Mouse (Mus musculus): ENCODE data around the gene Galp.
"Not testable (repeated sequence)": the region's sequence is repeated elsewhere in the genome, so short reads cannot be mapped to it uniquely, and the experiment has no call there.

The Galp gene

DNA sequence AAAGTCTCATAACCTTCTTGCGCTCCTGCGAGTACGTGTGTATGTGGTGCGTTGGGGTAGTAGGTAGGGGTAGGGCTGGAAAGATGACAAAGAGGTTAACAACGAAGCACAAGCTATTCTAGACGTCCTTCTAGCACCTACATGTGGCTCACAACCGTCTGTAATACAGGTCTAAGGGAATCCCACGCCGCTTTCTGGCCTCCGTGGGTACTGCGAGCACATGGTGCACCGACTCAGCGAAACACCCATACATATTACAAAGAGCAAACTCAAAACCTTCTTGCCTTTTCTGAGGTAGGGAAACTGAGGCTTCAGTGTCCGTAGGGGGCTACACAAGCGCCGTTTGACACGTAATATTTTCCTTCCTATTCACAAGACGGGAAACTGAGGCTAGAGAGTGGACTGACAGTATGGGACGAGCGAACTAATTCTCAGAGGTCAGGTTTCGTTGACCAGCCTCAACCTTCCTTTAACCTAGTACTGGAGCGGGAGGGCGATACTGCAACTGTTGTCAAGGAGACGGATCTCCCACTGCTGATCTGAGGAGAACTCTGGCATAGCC is 25.4 kb upstream of the Galp start:
- H3K4me1 ChIP-seq (replicated peaks; ENCODE audit: low read depth, low read length), result peaks cover 39% of the 10 kb centered on the region
- peaks cover 24% of the 10 kb centered on the region for H3K36me3 ChIP-seq (ENCODE audit: insufficient read depth, low read length)
- TF ChIP-seq NANOG (IDR thresholded peaks at IDR 0.05; ENCODE audit: borderline replicate concordance, low read length) (no peak), POU5F1 (IDR thresholded peaks at IDR 0.05; ENCODE audit: borderline replicate concordance, low read length) (no peak), CTCF (conservative IDR thresholded peaks at IDR 0.05; ENCODE audit: low read length) (no peak)
- H3K9me3 ChIP-seq (ENCODE audit: low read length), result no peaks in the 10 kb centered on the region
- H3K4me3 ChIP-seq (replicated peaks; ENCODE audit: low read length), result peak overlapping the region; percentile 88
- H3K27me3 ChIP-seq (ENCODE audit: insufficient read depth, low read length), result no peaks in the 10 kb centered on the region

DNA sequence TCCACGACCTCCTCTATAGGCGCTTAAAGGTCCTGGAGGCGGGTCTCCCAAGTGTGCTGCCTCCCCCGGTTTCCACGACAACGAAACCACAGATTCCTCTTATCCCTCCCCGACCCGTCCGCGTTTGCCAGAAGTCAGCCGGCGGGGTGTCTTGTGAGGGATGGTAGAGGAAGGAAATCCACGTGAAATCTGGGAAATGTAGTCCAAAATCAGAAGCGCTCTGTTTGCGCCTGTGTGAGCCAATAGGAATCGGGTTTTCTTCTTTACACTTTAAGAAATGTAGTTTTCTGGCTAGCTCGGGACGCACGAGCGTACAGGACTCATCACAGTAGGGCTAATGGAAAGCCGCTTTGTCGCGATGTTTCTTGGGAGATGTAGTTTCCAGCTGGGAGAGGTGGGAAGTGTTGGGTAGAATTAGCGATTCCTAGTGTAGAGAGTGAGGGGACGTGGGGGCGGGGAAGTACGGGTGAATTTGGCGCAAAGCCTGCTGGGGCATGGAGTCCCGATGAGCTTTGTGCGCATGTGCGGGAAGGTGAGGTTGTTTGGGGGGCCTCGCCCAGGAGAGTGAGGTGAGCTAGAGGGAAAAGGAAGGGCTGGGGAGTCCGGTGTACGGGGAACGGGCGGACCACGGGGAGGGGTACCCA is 24.8 kb upstream of the Galp start, which contains the start of gene Zfp444:
TSS of gene Zfp444 (plus strand) at position 221 of the 644 bp plus-strand sequence.
- Histone ChIP-seq H3K27me3 (ENCODE audit: insufficient read depth, low read length) (no peaks in the 10 kb centered on the region), H3K4me3 (replicated peaks; ENCODE audit: low read length) (peak within 1 kb of the TSS; percentile 88), H3K4me1 (replicated peaks; ENCODE audit: low read depth, low read length) (peaks cover 42% of the 10 kb centered on the region), H3K9me3 (ENCODE audit: low read length) (no peaks in the 10 kb centered on the region), H3K36me3 (ENCODE audit: insufficient read depth, low read length) (peaks cover 29% of the 10 kb centered on the region)
- TF ChIP-seq POU5F1 (IDR thresholded peaks at IDR 0.05; ENCODE audit: borderline replicate concordance, low read length), result no peak
- no peak for TF ChIP-seq CTCF (conservative IDR thresholded peaks at IDR 0.05; ENCODE audit: low read length)
- TF ChIP-seq NANOG (IDR thresholded peaks at IDR 0.05; ENCODE audit: borderline replicate concordance, low read length), result no peak

DNA sequence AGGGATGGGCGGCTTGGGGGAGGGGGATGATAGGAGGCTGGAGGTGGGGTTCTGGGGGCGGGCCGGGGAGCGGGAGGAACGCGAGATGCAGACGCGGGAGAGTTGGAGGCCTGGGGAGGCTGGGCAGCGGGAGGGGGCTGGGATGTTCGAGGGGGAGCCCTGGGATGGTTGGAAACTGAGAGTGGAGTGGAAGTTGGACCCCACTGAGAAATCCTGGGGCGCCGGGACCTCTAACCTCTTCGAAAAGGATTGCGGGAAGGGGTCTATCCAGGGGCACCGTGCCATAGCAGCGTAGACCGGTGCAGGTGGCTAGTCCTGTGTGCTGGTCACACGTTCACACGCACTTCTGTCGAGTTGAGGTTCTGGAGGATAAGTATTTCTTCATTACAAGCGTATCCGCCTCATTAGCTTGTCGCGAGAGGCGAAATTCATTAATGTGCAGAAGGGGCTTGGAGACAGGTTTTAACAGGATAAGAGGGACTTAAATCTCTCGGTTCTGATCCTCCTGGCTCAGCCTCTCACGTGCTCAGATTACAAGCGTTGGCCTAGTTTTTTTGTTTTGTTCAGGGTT is 24.1 kb upstream of the Galp start:
- TF ChIP-seq CTCF (conservative IDR thresholded peaks at IDR 0.05; ENCODE audit: low read length) (no peak), POU5F1 (IDR thresholded peaks at IDR 0.05; ENCODE audit: borderline replicate concordance, low read length) (no peak), NANOG (IDR thresholded peaks at IDR 0.05; ENCODE audit: borderline replicate concordance, low read length) (no peak)
- Histone ChIP-seq H3K27me3 (ENCODE audit: insufficient read depth, low read length) (no peaks in the 10 kb centered on the region), H3K36me3 (ENCODE audit: insufficient read depth, low read length) (peaks cover 33% of the 10 kb centered on the region), H3K4me3 (replicated peaks; ENCODE audit: low read length) (peak overlapping the region; percentile 88), H3K4me1 (replicated peaks; ENCODE audit: low read depth, low read length) (peaks cover 46% of the 10 kb centered on the region), H3K9me3 (ENCODE audit: low read length) (no peaks in the 10 kb centered on the region)

DNA sequence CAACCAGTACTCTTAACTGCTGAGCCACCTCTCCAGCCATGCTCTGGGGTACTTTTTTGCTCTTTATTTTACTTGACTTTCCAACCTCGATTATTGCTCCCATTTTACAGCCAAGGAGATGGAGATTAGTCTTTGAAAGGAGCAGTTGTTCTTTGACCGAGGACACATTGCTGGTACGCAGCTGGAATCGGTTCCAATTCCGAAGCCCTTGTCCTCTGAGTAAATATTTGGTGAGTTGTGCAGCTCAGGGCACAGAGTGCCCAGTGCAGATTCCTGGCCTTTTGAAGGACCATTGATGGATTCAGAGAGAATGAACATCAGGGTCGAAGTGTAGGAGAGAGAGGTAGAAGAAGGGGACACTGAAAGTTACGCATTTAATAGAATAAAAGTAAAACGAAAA is 23.0 kb upstream of the Galp start:
- Histone ChIP-seq H3K27me3 (ENCODE audit: insufficient read depth, low read length) (no peaks in the 10 kb centered on the region), H3K9me3 (ENCODE audit: low read length) (no peaks in the 10 kb centered on the region), H3K4me3 (replicated peaks; ENCODE audit: low read length) (peak overlapping the region; percentile 88), H3K4me1 (replicated peaks; ENCODE audit: low read depth, low read length) (peaks cover 56% of the 10 kb centered on the region), H3K36me3 (ENCODE audit: insufficient read depth, low read length) (peaks cover 45% of the 10 kb centered on the region)
- TF ChIP-seq CTCF (conservative IDR thresholded peaks at IDR 0.05; ENCODE audit: low read length), result no peak
- no peak for TF ChIP-seq NANOG (IDR thresholded peaks at IDR 0.05; ENCODE audit: borderline replicate concordance, low read length)
- TF ChIP-seq POU5F1 (IDR thresholded peaks at IDR 0.05; ENCODE audit: borderline replicate concordance, low read length), result no peak

DNA sequence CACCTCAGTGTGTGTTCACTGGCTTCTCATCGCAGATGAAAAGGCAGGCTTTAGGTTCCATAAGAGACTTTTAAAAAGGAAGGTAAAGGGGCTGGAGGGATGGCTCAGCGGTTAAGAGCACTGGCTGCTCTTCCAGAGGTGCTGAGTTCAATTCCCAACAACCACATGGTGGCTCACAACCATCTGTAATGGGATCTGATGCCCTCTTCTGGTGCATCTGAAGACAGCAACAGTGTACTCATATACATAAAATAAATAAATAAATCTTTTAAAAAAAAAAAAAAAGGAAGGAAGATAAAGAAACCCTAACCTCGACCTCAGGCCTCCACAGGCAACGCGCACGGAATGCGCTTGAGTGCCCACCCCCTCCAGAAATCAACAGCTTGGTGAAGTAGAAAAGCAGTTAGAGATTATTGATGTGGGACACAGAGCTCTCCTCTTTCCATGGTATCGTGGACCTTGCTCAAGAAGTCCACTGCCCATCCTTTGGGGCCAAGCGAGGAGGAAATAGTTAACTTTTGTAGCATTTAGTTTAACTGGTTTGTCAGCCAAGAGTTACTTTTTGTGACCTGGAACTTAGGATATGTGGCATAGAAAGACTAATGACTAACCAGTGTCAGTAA is 22.4 kb upstream of the Galp start:
- 0 out of 2 replicates have a peak, but pooled peaks have one; percentile 6 for TF ChIP-seq CTCF (conservative IDR thresholded peaks at IDR 0.05; ENCODE audit: low read length)
- not testable (repeated sequence) for H3K9me3 ChIP-seq (ENCODE audit: low read length); H3K4me3 ChIP-seq (replicated peaks; ENCODE audit: low read length); H3K27me3 ChIP-seq (ENCODE audit: insufficient read depth, low read length)
- peaks cover 61% of the 10 kb centered on the region for H3K4me1 ChIP-seq (replicated peaks; ENCODE audit: low read depth, low read length)
- peaks cover 49% of the 10 kb centered on the region for H3K36me3 ChIP-seq (ENCODE audit: insufficient read depth, low read length)

DNA sequence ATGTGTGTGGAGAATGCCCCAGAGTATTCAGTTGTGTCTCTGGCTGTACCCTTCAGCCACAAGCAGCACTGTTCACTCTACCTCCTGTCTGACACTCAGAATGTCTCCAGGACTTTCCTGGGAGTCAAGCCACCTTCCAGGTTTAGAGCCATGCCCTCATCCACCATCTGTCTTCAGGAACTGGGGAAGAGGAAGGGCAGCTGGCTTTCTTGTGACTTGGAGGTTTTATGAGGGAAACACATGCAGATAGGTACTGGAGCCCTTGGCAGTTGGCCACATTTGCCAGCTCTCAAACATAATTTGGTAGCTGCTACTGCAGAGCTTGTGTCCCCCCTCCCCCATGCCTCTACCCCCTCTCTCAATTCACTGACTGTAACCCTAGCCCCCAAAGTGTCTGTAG is 17.9 kb upstream of the Galp start:
- H3K9me3 ChIP-seq (ENCODE audit: low read length), result no peaks in the 10 kb centered on the region
- H3K4me3 ChIP-seq (replicated peaks; ENCODE audit: low read length), result no peak overlapping the region
- H3K36me3 ChIP-seq (ENCODE audit: insufficient read depth, low read length), result peaks cover 86% of the 10 kb centered on the region
- H3K27me3 ChIP-seq (ENCODE audit: insufficient read depth, low read length), result no peaks in the 10 kb centered on the region
- TF ChIP-seq CTCF (conservative IDR thresholded peaks at IDR 0.05; ENCODE audit: low read length) (no peak), POU5F1 (IDR thresholded peaks at IDR 0.05; ENCODE audit: borderline replicate concordance, low read length) (no peak), NANOG (IDR thresholded peaks at IDR 0.05; ENCODE audit: borderline replicate concordance, low read length) (no peak)
- peaks cover 73% of the 10 kb centered on the region for H3K4me1 ChIP-seq (replicated peaks; ENCODE audit: low read depth, low read length)

DNA sequence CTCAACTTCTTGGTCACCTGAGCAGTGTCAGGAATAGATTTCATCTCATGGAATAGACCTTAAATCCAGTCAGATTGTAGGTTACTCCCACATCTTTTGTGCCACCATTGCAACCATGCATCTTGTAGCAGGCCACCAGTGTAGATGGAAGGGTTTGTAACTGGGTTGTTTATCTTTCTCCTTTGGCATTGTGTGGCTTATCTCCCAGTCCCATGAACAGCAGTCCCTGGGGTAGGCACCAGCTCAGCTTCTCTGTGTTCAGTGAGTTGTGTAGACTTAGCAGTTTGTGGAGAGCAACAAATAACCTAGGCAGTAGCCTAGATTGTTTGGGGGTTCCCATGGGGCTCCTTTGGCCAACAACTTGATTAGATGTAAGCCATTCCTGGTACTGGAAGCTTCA is 14.0 kb upstream of the Galp start:
- Histone ChIP-seq H3K4me1 (replicated peaks; ENCODE audit: low read depth, low read length) (peaks cover 55% of the 10 kb centered on the region), H3K9me3 (ENCODE audit: low read length) (peaks cover 4% of the 10 kb centered on the region), H3K27me3 (ENCODE audit: insufficient read depth, low read length) (no peaks in the 10 kb centered on the region), H3K4me3 (replicated peaks; ENCODE audit: low read length) (no peak overlapping the region), H3K36me3 (ENCODE audit: insufficient read depth, low read length) (peaks cover 91% of the 10 kb centered on the region)
- TF ChIP-seq POU5F1 (IDR thresholded peaks at IDR 0.05; ENCODE audit: borderline replicate concordance, low read length) (no peak), NANOG (IDR thresholded peaks at IDR 0.05; ENCODE audit: borderline replicate concordance, low read length) (no peak), CTCF (conservative IDR thresholded peaks at IDR 0.05; ENCODE audit: low read length) (no peak)

DNA sequence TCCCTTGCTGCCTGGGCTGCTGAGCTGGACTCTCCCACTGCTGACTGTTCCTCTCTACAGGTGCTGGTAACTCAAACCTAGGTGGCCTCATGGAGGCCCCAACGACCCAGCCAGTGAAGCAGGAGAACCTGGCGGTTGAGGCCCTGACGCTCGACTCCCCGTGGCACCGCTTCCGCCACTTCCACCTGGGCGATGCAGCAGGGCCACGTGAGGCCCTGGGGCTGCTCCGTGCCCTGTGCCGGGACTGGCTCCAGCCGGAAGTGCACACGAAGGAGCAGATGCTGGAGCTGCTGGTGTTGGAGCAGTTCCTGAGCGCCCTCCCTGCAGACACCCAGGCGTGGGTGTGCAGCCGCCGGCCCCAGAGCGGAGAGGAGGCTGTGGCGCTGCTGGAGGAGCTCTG is 13.1 kb upstream of the Galp start:
- peak overlapping the region; percentile 66 for H3K4me3 ChIP-seq (replicated peaks; ENCODE audit: low read length)
- peaks cover 46% of the 10 kb centered on the region for H3K4me1 ChIP-seq (replicated peaks; ENCODE audit: low read depth, low read length)

More for the DNA sequence above, 13.1 kb upstream of the Galp start:
- TF ChIP-seq CTCF (conservative IDR thresholded peaks at IDR 0.05; ENCODE audit: low read length) (no peak), POU5F1 (IDR thresholded peaks at IDR 0.05; ENCODE audit: borderline replicate concordance, low read length) (no peak), NANOG (IDR thresholded peaks at IDR 0.05; ENCODE audit: borderline replicate concordance, low read length) (no peak)
- H3K27me3 ChIP-seq (ENCODE audit: insufficient read depth, low read length), result peaks cover 7% of the 10 kb centered on the region
- peaks cover 91% of the 10 kb centered on the region for H3K36me3 ChIP-seq (ENCODE audit: insufficient read depth, low read length)
- H3K9me3 ChIP-seq (ENCODE audit: low read length), result peaks cover 13% of the 10 kb centered on the region

Data from E14TG2a.4 (cell line).